Mouse (Mus musculus) megakaryocyte progenitor cell, adult 5-6 weeks (primary cell): ENCODE results near the gene Epgn. TPM values are rescaled to one million over a fixed set of nuclear protein-coding genes. Genes with fewer than 3 reads are reported as not detected.

Source experiments
- ATAC-seq: replicated peaks from 2 replicates; pipeline ENCODE4 v1.8.0; 2016; ENCODE audit warnings: mild to moderate bottlenecking, moderate TSS enrichment, inconsistent platforms; ENCODE audit not compliant: poor library complexity
- total RNA-seq, 2 experiments: library from RNA; stranded (forward) in 1 of 2; stranded (reverse) in 1 of 2; fragments of 157-497, 149-512 nt in 1 of 2; fragments of 200-1000 nt in 1 of 2; gene quantifications; 2 replicates each; pipeline versions ENCODE4 v1.2.3 to v1.2.4; 2015 to 2017

The Epgn gene
- total RNA-seq (2015) = 0.20 TPM in 1 of 2 replicates, not detected in the other
- 0.29 TPM in 1 of 2 replicates, not detected in the other for total RNA-seq (2017)

DNA sequence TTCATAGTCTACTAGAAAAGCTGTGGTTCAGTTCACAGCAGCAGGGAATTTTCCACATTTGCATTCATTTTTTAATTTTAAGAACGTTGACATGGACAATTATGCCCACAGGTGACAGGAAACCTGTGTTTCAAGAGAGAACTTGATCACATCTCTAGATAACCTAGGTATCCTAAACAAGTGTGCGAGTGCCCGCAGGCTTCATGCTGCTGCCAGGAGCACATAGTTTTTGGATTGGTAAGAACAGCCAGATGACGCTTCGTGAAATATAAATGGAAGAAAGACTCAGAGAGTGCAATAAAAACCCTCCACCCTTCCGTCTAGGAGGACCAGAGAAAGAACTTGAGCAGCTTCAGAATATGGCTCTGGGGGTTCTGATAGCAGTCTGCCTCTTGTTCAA is at the start of gene Epgn:
Epgn (plus strand) TSS at position 301 of the 400 bp plus-strand sequence.
- no peak for ATAC-seq

DNA sequence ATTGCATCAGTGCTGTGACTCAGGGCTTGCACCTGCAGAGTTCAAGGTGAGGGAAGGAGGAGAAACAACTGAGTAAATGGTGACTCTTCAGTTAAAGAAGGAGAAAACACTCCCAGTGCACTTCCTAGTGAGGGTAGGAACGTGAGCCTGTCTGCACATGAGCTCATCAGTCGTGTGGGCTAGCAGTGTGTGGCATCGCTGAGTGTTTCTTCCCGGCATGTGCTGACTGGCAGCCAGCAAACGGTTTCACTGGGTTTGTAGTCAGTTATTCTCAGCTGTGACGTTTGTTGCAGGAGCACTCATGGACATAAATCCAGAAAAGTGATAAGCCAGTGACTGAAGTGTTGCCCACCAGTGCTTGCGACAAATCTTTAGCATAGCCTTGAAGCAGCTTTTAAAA is 47.0 kb upstream of the Epgn start:
- ATAC-seq = no peak

DNA sequence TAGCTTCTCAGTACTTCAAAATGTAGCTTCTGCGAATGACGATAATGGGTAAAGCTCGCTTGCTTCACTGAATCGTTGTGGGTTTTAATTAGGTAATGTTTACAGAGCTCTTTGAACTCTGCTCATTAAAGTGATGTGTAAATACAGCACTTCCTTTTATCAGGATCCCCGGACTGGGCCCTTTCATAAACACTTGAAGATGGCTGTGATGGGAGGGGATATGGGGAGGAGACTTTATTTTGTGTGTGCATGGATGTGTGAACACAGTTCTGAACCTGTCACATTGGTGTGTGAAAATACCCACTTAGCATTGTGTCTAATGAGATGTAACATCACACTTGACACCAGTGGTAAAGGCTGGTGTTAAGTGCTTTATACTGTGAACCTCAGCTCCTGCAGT is 39.7 kb upstream of the Epgn start:
- ATAC-seq = no peak

DNA sequence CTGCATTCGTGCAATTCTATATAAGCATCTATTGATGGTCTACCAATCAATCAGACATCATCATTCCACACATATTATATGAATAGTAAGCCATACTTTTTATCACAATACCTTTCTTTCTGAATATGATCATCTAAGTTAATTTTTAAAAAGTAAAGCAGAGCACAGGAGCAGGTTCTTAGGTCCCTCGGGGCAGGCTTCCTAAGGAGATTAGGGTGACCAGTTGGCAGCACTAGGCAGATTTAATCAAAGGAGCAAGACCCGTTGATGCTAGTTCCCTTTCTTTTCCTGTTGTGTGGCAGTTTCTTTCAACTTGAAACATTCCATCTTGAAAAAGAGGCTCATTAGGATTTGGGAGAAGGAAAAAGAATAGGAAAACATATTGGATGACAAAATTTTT is 39.1 kb upstream of the Epgn start:
- ATAC-seq = no peak

DNA sequence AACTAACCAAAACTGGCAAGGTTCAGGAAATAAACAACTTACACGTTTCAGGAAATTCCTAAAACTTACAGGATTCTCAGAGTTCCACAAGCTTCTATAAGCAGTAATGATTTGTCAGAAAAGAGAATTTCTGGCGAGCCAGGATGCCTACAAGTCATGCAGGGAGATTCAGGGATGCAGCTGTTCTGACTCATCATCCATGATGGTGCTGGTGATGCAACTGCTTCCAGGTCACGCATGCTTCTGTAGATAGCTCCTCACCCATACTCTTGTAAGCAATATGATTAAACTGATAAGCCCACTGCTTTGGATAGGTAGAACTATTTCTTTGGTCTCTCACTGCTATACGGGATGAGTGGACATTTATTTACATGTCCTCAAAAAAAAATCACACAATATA is 38.7 kb upstream of the Epgn start:
- no peak for ATAC-seq

DNA sequence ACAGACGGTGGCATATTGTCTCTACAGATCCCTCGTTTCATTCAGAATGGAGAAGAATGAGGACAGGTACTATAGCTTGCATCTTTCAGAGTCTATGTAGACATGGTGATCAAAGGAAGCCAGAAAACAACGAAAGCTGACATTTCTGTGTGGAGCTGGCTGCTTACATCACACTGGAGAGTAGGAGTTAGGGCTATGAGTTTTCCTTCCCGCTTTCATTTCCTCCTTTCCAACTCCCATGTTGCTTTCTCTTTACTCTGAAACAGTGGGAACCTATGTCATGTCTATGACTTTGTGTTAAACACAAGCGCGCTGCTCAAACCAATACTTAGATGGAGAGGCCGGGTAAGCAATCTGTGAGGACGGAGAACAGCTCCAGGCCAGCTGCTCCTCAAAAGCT is 27.3 kb upstream of the Epgn start:
- ATAC-seq = peak; percentile 84

DNA sequence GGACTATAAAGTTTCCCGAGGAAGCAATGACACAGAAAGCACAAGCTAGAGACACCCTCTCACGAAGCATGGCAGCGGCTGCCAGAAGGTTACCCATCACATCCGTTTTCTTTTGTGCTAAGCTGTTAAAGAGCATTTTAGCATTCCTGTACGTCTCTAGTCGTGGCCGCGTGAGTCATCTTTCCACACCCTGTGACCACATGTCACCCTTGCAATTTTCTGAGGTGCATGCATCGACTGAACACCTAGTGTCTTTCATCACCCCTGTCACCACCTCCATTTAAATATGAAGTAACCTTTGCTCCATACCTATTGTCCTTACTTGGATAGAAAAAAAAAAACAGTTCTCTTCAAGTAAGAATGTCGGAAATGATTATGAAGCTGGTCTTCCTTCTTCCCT is 12.0 kb upstream of the Epgn start:
- ATAC-seq = no peak

DNA sequence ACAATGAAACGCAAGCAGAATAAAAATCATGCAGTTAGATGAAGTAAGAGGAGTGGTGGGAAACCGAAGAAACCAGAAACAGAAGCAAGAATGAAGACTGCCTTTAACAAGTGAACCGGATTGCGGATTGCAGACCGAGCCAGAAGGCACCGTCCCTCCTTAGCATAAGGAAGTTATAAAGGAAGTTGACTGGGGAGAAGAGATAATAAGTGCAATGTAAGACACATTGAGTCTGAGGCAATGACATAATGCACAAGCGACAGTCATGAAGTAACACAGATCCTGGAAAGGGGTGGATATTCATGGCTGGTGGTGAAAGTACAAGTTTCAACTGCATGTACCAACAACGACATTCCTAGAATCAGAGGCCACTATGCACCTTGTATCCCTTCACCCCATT is 4.2 kb upstream of the Epgn start:
- peak; percentile 78 for ATAC-seq

DNA sequence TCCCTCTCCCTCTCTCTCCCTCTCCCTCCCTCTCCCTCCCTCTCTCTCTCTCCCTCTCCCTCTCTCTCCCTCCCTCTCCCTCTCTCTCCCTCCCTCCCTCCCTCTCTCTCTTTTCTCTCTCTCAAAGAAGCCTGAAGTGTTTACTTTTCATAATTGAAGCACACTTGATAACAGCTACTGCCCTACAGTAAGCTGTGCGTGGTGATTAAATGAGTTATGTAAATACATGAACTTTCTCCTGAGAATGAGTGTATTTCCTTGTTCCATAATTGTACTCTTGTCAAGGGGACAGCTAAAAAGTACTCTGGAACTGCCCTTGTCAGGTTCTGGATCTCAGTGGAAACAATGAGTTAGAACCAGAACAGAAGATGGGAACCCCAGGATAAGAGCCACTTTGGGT is 576 bp downstream of the Epgn start:
- no peak for ATAC-seq

DNA sequence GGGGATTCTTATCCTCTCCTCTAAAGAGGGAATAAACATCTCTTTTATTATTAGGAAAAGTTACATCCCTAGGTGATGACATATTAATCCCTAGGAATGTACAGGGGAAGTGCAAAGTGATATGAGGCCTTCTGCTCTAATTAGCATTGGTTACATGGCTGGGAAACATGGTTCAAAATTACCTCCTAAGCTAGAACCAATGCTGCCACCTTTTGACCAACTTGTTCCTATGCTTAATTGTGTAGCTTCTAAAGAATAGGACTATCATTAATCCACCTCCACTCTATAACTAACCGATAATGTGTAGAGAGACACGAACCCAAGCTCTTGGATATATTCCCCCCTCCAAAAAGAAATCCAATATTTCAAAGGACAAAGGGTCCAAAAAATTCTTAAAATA is 3.4 kb downstream of the Epgn start:
- ATAC-seq = no peak

DNA sequence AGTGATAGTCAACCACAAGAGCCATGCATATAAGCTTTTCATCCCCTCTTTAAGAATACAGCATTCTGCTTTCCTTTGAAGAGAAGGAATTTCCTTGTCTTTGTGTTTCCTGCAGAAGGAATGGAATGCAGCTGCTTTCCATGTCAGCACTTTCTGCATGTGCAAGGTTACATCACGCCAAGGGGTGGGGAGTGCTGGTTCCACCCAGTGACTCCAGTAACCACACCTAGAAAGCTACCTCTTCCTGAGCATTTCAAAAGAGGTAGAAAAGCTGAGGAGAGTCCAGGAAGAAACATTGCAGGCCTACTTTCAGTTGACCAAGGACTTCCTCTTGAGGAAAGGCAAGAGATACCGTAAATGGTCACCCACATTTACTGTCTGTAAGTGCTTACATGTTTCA is 8.1 kb downstream of the Epgn start:
- peak; percentile 73 for ATAC-seq

DNA sequence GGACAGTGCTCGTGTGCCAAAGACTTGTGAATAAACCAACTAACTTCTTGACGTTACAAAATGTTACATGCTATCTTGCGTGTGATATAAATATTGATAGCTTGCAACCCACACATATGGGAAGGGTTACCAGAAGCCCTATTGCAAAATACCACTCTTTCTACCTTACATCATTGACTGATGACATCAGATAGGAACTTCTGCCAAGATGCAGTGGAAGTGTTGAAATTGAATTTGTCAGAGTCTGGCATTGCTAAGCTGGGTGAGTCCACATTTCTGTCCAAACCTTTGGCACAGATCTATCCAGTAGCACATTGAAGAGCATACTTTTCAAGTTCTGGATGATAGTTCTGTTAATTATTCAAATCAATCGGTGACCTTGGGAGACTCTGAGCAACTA is 9.4 kb downstream of the Epgn start:
- ATAC-seq = peak; percentile 79

DNA sequence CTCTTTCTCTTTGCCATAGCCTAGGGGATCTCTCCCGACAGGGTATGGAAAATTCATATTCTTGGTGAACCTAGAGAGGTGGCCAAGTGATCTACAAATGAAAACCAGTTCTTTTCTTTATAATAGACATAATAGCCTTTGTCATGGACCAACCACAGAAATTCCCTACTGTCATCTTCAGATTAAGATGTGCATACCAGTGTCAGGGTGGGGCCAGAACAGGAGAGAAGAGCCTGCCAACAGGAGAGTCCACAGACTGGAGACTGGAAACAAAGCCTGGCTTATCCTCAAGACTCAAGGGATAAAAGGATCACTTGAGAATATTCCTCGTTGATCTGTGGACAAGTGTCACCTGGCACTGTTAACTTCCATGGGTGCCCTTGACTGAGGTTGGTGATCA is 10.5 kb downstream of the Epgn start:
- no peak for ATAC-seq

DNA sequence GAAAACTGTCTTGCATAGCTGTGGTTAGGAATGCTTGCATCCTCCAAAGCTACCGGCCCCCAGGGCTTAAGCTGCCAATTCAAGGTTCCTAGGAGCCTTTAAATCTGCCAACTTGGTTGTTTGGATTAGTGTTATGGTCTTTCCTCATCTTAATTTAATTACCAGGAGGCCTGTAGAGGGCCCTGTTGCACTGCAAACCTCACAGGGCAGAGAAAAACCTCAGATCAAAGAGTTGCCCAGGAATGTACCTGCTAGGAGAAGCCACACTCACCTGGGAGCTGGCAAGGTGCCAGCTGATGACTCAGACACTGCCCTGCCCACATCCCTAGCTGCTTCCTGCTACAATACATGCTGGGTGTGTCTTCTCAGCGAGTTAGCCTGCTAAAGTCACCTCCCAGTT is 11.3 kb downstream of the Epgn start:
- ATAC-seq = peak; percentile 50

DNA sequence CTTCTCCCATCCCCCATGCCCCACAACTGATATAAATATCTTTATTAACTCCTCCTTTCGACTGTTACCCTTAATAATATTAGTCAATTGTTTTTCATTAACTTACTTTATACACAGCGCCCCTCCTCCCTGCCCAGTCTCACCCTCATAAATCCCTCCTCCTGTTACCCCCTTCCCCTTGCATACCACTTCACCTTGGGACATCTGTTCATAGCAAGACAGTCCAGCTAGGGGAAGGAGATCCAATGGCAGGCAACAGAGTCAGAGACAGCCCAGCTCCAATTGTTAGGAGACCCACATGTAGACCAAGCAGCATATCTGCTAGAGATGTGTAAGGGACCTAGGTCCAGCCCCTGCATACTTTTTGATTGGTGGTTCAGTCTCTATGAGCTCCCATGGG is 11.7 kb downstream of the Epgn start:
- ATAC-seq = no peak

DNA sequence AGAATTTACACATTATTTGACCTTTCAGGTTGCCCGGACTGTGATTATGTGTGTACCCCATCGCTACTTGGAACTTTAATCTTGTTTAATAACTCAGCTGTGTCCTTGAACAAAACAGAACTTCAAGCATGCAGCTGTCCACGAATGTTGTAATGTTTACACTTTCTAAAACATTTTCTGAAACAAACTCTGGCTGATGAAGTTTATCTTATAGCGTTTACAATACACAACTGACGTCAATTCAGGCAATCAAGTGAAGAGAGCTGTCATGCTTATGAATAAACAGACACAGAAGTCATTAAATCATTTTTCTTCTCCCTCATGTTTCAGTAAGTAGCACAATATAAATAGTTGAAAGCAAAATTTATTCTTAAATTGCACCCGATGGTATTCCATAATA is 20.7 kb downstream of the Epgn start:
- ATAC-seq = no peak

DNA sequence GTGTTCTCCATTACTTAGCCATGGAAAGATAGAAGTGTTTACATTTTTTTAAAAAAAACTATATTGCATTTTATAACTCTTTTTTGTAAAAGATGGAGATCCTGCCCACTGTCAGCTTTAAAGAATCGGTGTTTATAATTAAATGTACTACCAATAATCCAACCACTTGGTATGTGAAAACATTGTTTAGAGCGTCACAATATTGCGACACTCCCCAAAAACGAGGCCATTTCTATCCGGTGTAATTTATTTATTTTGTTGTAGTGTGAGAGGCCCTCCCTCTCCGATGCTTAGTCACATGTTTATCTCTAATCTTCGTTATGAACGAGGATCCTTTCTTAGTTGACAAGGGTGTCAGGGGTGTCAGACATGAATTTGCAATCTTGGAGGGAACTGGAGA is 21.1 kb downstream of the Epgn start:
- no peak for ATAC-seq

DNA sequence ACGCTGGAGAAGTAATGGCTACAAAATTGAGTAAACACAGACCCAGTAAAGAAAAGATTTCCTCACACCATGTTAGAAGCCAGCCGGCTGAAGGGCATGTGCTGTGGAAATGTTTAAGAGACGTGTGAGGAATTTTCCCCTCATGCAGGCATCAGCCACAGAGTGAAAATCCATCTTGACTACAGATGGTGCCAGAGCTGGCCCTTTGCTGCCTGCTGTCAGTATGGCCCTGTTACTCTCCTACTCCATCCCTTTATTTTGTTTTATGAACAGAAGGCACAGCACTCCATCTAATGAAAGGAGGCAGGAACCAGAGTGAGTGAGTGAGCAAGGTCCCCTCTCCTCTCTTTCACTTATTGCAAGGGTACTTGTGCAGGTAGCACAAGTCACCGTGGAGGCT is 45.1 kb downstream of the Epgn start:
- no peak for ATAC-seq

DNA sequence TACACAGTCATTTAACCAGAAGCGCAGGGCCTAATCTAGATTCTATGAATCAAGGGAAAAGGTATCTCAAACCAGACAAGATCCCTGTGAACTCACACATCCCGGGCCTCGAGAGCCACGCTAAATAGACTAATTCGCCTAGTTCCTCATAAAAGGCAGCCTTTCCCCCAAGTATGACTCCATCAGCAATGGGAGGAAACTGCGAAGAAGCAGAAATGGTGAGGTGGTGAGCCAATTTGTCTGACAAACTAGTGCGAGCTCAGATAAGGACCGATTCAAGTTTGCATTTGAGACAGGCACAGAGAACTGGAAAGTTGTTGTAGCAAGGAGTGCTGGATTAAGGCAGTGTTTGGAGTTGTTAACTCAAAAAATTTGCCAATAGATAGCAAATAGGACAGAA is 46.4 kb downstream of the Epgn start:
- no peak for ATAC-seq

DNA sequence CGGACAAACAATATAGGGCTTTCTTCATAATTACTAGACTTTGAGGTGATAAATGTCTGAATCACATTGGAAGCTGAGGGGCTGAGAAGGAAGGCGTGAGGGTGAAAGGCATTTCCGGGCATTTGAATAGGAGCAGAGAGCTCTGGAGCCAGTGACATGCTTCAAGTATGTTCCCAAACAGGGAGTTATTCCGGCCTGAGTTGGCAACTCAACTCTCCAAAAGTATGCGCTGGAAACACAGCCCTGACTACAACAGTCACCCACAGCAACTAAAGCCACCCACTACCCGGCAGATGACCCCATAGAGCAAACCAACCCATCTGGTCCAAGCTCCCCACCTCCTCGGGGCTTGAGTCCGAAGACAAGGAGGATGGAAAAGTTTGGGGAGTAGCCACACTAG is 46.8 kb downstream of the Epgn start:
- no peak for ATAC-seq

DNA sequence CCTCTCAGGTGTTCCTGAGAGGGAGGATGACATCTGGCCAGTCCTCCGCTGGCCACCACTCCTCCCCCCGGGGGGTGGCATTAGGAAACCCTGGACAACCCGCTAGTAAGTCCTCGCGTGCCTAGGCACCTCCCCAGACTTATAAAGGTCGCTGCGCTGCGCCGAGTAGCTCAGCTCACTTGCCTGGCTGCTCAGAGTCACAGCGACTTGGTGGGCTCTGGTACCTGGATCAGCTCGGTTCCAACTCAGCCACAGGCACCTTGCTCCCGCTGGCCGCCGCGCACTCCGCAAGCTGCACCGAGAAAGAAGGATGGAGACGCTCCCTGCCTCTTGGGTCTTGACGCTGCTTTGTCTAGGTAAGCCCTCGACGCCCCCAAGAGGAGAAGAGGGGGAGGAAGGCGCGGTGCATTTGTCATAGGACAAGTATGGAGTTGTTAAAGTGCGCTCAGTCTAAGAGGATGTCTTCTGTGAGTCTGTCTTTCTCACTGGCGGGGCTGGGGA is 47.2 kb downstream of the Epgn start, which contains the start of gene Ereg:
Ereg (plus strand) TSS at position 173 of the 501 bp plus-strand sequence.
- ATAC-seq = 0 out of 2 replicates have a peak, but pooled peaks have one; percentile 26

DNA sequence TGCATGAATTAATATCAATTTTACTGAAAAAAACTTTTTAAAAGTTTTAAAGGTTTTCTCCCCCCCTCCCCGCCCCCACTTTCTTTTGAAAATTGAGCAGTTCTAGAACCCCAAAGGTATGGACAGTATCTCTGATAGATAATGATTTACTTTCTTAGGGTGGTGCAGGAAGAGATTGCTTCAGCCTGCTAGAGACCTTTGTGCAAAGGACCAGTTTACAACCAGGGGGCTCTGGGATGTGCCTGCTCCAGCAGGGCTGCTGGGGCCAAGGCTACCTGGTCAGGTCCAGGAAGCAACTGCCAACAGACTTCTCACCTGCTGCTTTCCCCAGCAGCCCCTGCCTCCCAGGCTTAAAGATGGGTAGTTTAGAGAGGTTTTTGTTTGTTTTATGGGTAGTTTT is 47.8 kb downstream of the Epgn start:
- ATAC-seq = no peak

DNA sequence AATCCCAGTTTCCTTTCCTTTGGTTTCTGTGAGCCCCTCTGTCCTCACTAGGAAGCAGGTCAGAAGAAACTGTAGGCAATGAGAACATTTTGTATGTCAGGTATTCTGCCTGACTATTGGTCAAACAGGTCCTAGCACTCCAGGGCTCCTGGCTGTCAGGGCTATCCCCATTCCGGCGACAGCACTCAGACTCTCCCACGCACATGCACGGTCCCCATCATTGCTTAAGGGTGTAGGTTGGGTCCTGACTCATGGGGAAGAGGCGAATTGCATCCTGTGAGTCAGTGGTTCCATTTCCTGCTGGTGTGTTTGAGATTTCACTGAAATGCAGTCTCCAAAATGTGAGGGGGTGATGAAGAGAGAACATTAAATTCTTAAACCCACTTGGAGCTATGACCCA is 55.8 kb downstream of the Epgn start:
- no peak for ATAC-seq
